ENCODE assay signal across 13 mouse cellular contexts in the genomic region with DNA sequence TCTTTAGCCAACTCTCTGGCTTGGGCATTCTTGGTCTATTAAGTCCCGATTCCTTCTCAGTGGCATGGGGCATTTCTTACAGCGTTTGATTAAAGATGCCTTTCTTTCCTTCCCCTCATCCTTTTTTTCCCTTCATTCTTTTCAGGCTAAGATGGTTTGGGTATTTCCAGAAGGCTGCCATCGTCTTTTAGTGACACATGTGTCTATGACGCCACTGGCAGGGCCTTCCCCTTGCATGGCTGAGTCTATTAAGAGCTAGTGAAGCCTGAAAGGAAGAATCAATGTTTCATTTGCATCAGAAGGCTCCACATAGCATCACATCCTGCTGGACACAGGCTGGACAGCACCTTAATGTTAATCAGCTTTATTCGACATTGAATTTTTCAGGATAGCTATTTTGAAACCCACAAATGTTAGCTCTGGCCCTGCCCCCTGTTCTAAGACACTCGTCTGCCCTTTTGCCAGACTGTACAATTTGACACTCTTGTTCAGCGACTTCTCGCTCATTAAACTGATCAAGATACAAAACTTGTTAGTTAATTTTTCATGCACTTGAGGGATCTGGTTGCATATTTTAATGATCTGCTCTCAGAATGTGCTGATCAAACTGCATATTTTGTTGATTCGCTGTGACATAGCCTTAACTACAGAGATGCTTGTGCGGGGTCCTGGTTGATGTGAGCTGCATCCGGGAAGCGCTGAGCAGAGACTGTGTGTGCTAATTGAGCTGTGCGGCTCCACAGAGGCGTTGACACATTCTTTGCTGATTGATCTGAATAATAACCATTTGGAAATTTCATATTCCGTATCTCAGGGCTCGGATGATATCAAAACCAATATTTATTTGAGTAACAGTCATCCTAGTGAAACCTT. TPM values are rescaled to one million over a fixed set of nuclear protein-coding genes. Genes with fewer than 3 reads are reported as not detected.
DNase-seq lines count a peak whose midpoint lies in the region; ATAC-seq lines count a peak whose summit lies in the region.
"Had no signal": no experiment of that assay in that cellular context is flagged by ENCODE, and none has a peak within 500 bp of the region (broad histone marks: within the 10 kb centered on the region; RNA-seq: fewer than 3 reads in every experiment).

No protein-coding gene starts in this region.

- H3K4me1 ChIP-seq in forebrain, embryonic 13.5 days: peaks cover 34% of the 10 kb centered on the region
- H3K4me1 ChIP-seq: embryonic facial prominence, embryonic 12.5 days had no signal

- no peaks in the 10 kb centered on the region for H3K36me3 ChIP-seq in forebrain, embryonic 13.5 days (ENCODE audit: poor library complexity, severe bottlenecking)
- H3K36me3 ChIP-seq: embryonic facial prominence, embryonic 12.5 days; heart, embryonic 13.5 days had no signal

- H3K27me3 ChIP-seq in forebrain, embryonic 13.5 days: no peaks in the 10 kb centered on the region
- H3K27me3 ChIP-seq: embryonic facial prominence, embryonic 12.5 days; heart, embryonic 13.5 days had no signal

- peak overlapping the region; percentile 90 for H3K27ac ChIP-seq in forebrain, embryonic 13.5 days
- H3K27ac ChIP-seq: embryonic facial prominence, embryonic 12.5 days; heart, embryonic 13.5 days had no signal

- H3K9ac ChIP-seq in forebrain, embryonic 13.5 days: no peak overlapping the region
- H3K9ac ChIP-seq: embryonic facial prominence, embryonic 12.5 days; heart, embryonic 13.5 days had no signal

- 25% methylated on average over 16 of the region's 16 CpGs for WGBS in forebrain, embryonic 13.5 days

- intact Hi-C loops in gastrocnemius, postnatal 14 days (cut with DNase I; ENCODE audit: low total_unique reads): no loop called here

- no peak overlapping the region for H3K4me3 ChIP-seq in forebrain, embryonic 13.5 days
- H3K4me3 ChIP-seq: embryonic facial prominence, embryonic 12.5 days; heart, embryonic 13.5 days had no signal

- peak overlapping the region; percentile 6 for H3K4me2 ChIP-seq in forebrain, embryonic 13.5 days
- H3K4me2 ChIP-seq: embryonic facial prominence, embryonic 12.5 days; heart, embryonic 13.5 days had no signal

- DNase-seq in layer of hippocampus, postnatal 10 days (ENCODE audit: low spot score in 2 of 2): peak; percentile 18 to 27
- no peak for DNase-seq in layer of hippocampus, postnatal 25 days (ENCODE audit: extremely low spot score in 1 of 2, low spot score in 1 of 2)
- DNase-seq in mesoderm, embryonic 11.5 days (ENCODE audit: low read depth, low spot score): peak; percentile 45
- peak; percentile 74 for DNase-seq in retina, embryonic 14.5 days (ENCODE audit: low spot score)
- no peak for DNase-seq in lung, postnatal 36 days
- no peak for DNase-seq in kidney, adult 11 months
- DNase-seq in gastrocnemius, postnatal 14 days: no peak
- DNase-seq: liver had no signal

- ATAC-seq in forebrain, embryonic 13.5 days: peak; percentile 90
- ATAC-seq: intestine, postnatal 0 days had no signal

- no peaks in the 10 kb centered on the region for H3K9me3 ChIP-seq in forebrain, embryonic 13.5 days (replicated peaks)
- H3K9me3 ChIP-seq: embryonic facial prominence, embryonic 12.5 days; heart, embryonic 13.5 days had no signal

RNA-seq across cellular contexts. Expression of gene Veph1, which starts 29.6 kb away (rescaled TPM):
- total RNA-seq in layer of hippocampus, postnatal 10 days (2021): 1 to 10 TPM; 2.2 TPM
- under 1 TPM; 0.32 to 0.47 TPM for total RNA-seq in layer of hippocampus, postnatal 25 days (2021)
- polyA plus RNA-seq in forebrain, embryonic 13.5 days (2015; fragmentation: Nextera tagmentation; extraction: Ambion mirVana): 10.0 and 10.5 TPM in 2 replicates
- under 1 TPM in 1 of 2 experiments, not detected in 1; 0.11 TPM for total RNA-seq in gastrocnemius, postnatal 14 days (2021)
- total RNA-seq: MEL had no signal
- polyA plus RNA-seq: intestine, postnatal 0 days had no signal

Comparison
In these comparisons a context has a peak if more than half of its experiments do, and no peak if none do; other contexts are left out.
1. DNase-seq: peak in layer of hippocampus, postnatal 10 days (2 of 2), mesoderm, embryonic 11.5 days (single experiment) and retina, embryonic 14.5 days (single experiment); none in layer of hippocampus, postnatal 25 days (0 of 2), lung, postnatal 36 days (single experiment), kidney, adult 11 months (single experiment) and gastrocnemius, postnatal 14 days (single experiment).